Mouse (Mus musculus): ENCODE measurements at regions not wholly inside any gene's neighbourhood (a gene's known extent, or its start where the extent isn't known, plus 50 kb on each side); places are given as distances from the start of the nearest gene placed in this dataset.

DNA sequence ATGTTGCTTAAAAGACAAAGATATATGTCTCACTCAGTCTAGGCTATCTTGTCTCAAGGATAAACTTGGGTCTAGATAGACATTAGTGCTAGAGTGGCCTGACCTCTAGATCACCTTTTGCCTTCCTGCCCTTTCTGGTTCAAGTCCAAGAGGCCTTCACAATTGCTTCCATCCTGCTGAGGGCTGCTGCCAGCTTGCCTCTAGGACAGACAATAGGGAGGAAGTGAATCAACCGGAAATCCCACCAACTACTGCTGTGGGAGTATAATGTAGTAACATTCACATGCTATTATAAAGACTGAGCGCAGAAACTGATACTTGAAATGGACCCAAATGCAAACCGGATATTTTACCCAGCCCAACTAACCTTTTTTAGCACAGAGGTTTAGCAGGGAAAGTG, 239.4 kb upstream of the Epha4 start:
- dilution Hi-C loops (cut with MboI; ENCODE audit: extremely low pct_ligation_motif_present, extremely low pct_unique_long_range_greater_than_20kb, low sequenced_read_pairs) = no loop called here
- Histone ChIP-seq H3K9ac (ENCODE audit: insufficient read depth, low read depth) (no peak overlapping the region), H3K4me1 (ENCODE audit: control insufficient read depth in 1 of 2, insufficient read depth in 2 of 2) (no peaks in the 10 kb centered on the region), H3K27ac (ENCODE audit: insufficient read depth, low read depth) (no peak overlapping the region), H3K4me3 (replicated peaks in 1 of 3; ENCODE audit: low read depth in 2 of 3, low read length in 2 of 3, poor library complexity in 1 of 3) (no peak overlapping the region), H3K27me3 (replicated peaks) (no peaks in the 10 kb centered on the region), H3K9me3 (replicated peaks; ENCODE audit: low read length) (peaks cover 3% of the 10 kb centered on the region), H3K4me2 (ENCODE audit: insufficient read depth, low read depth, poor library complexity, severe bottlenecking) (no peak overlapping the region), H3K36me3 (replicated peaks in 1 of 2; ENCODE audit: control insufficient read depth in 1 of 2, insufficient read depth in 1 of 2, low read length in 1 of 2) (no peaks in the 10 kb centered on the region), H3K79me2 (replicated peaks; ENCODE audit: control insufficient read depth, extremely low read depth, insufficient read depth, poor library complexity, severe bottlenecking) (no peaks in the 10 kb centered on the region)
- in situ Hi-C loops (cut with MboI; ENCODE audit: low pct_ligation_motif_present, low pct_unique_long_range_greater_than_20kb, low sequenced_read_pairs) = no loop called here
- DNase-seq (ENCODE audit: extremely low read depth) = no peak
- TF ChIP-seq ZKSCAN1 (IDR thresholded peaks at IDR 0.05; ENCODE audit: borderline replicate concordance, low read depth, low read length) = no peak
- TF ChIP-seq USF2 (conservative IDR thresholded peaks at IDR 0.05; ENCODE audit: low read depth, low read length) = no peak

DNA sequence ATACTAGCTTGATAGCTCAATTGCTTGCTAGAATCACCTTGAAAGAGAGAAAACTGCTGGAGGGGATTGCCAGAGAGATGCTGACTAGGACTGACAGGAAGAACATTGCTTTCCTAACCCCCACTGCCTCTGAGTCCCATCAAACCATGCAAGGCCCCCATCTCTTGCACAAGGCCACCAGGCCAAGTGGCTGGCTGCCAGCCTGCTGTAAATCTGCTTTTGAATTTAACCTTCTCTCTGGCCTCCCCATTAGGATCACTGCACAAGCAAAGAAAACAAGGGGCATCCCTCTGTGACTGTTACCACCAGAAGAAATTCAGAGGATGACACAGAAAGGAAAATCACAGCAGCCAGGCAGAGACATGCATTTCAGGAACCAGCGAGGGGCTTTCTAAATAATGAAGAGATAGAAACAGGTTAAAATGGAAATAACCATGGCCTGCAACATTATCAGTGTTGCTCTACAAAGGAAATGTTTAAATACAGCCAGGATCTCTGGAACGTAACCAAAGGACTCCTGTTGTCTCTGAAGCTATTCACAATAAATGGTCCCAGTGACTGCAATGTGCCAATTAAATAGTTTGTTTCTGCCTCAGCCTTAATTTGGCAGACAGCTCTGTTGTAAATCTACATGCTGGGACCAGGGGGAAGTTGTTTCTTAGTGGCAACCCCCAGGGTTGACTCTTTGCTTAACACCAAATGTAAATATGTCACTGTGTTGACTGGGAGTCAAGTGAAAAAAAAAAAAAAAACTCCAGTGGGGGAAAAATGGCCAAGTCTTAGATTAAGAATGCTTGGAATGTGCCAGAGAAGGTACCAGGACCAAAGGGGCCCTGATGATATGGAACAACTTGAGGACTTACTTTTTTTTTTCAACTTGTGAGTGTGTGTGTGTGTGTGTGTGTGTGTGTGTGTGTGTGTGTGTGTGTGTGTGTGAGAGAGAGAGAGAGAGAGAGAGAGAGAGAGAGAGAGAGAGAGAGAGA, 233.9 kb upstream of the Epha4 start:
- no peak overlapping the region for H3K9ac ChIP-seq (ENCODE audit: insufficient read depth, low read depth)
- no peaks in the 10 kb centered on the region for H3K27me3 ChIP-seq (replicated peaks)
- no peaks in the 10 kb centered on the region for H3K79me2 ChIP-seq (replicated peaks; ENCODE audit: control insufficient read depth, extremely low read depth, insufficient read depth, poor library complexity, severe bottlenecking)
- TF ChIP-seq ETS1 (conservative IDR thresholded peaks at IDR 0.05; ENCODE audit: low read depth, low read length) = no peak
- no peak for TF ChIP-seq MXI1 (IDR thresholded peaks at IDR 0.05; ENCODE audit: low read depth, low read length)
- no peak for TF ChIP-seq ZC3H11A (IDR thresholded peaks at IDR 0.05; ENCODE audit: low read depth, low read length)
- TF ChIP-seq POLR2AphosphoS2 (IDR thresholded peaks at IDR 0.05; ENCODE audit: low read depth, low read length) = no peak
- no peak for TF ChIP-seq GABPA (IDR thresholded peaks at IDR 0.05; ENCODE audit: insufficient replicate concordance, low read depth, low read length)
- no peak for TF ChIP-seq MAFK (IDR thresholded peaks at IDR 0.05; ENCODE audit: insufficient replicate concordance, low read length)
- no peak overlapping the region for H3K27ac ChIP-seq (ENCODE audit: insufficient read depth, low read depth)
- dilution Hi-C loops (cut with MboI; ENCODE audit: extremely low pct_ligation_motif_present, extremely low pct_unique_long_range_greater_than_20kb, low sequenced_read_pairs) (no loop called here), in situ Hi-C loops (cut with MboI; ENCODE audit: low pct_ligation_motif_present, low pct_unique_long_range_greater_than_20kb, low sequenced_read_pairs) (no loop called here)
- H3K4me3 ChIP-seq (replicated peaks in 1 of 3; ENCODE audit: low read depth in 2 of 3, low read length in 2 of 3, poor library complexity in 1 of 3) = no peak overlapping the region
- DNase-seq (ENCODE audit: extremely low read depth) = no peak
- no peak overlapping the region for H3K4me2 ChIP-seq (ENCODE audit: insufficient read depth, low read depth, poor library complexity, severe bottlenecking)
- no peaks in the 10 kb centered on the region for H3K36me3 ChIP-seq (replicated peaks in 1 of 2; ENCODE audit: control insufficient read depth in 1 of 2, insufficient read depth in 1 of 2, low read length in 1 of 2)
- no peaks in the 10 kb centered on the region for H3K4me1 ChIP-seq (ENCODE audit: control insufficient read depth in 1 of 2, insufficient read depth in 2 of 2)
- no peaks in the 10 kb centered on the region for H3K9me3 ChIP-seq (replicated peaks; ENCODE audit: low read length)

DNA sequence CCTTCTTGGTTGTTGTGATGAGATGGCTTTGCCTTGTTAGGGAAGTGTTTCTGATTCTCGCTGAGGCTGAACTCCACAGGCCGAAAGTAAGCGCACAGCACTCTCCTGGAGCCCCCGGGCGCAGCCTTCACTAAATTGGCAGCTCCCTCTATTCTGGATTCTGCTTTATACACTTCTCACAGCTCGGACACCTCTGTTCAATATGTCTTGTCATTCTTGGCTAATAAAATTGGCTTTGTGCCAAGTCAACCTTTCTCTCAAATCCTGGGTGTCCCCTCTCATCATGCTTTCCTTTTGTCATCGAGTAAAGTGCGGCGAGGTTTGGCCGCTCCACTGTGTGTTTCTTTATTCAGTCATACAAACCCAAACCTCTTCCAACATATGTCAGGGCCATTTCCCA, 217.2 kb upstream of the Epha4 start:
- in situ Hi-C loops (cut with MboI; ENCODE audit: low pct_ligation_motif_present, low pct_unique_long_range_greater_than_20kb, low sequenced_read_pairs) = no loop called here
- Histone ChIP-seq H3K4me3 (replicated peaks in 1 of 3; ENCODE audit: low read depth in 2 of 3, low read length in 2 of 3, poor library complexity in 1 of 3) (no peak overlapping the region), H3K79me2 (replicated peaks; ENCODE audit: control insufficient read depth, extremely low read depth, insufficient read depth, poor library complexity, severe bottlenecking) (no peaks in the 10 kb centered on the region), H3K27ac (ENCODE audit: insufficient read depth, low read depth) (no peak overlapping the region), H3K4me2 (ENCODE audit: insufficient read depth, low read depth, poor library complexity, severe bottlenecking) (no peak overlapping the region), H3K9ac (ENCODE audit: insufficient read depth, low read depth) (no peak overlapping the region), H3K4me1 (ENCODE audit: control insufficient read depth in 1 of 2, insufficient read depth in 2 of 2) (peaks cover 0 to 8% of the 10 kb centered on the region in 2 experiments; a peak in 2 of 4 replicates), H3K9me3 (replicated peaks; ENCODE audit: low read length) (no peaks in the 10 kb centered on the region), H3K27me3 (replicated peaks) (no peaks in the 10 kb centered on the region), H3K36me3 (replicated peaks in 1 of 2; ENCODE audit: control insufficient read depth in 1 of 2, insufficient read depth in 1 of 2, low read length in 1 of 2) (no peaks in the 10 kb centered on the region)
- dilution Hi-C loops (cut with MboI; ENCODE audit: extremely low pct_ligation_motif_present, extremely low pct_unique_long_range_greater_than_20kb, low sequenced_read_pairs) = no loop called here
- TF ChIP-seq USF1 (IDR thresholded peaks at IDR 0.05; ENCODE audit: low read depth, low read length) = no peak
- TF ChIP-seq HCFC1 (IDR thresholded peaks at IDR 0.05; ENCODE audit: low read depth, low read length) = no peak
- TF ChIP-seq SMC3 (IDR thresholded peaks at IDR 0.05; ENCODE audit: low read depth, low read length) = no peak
- no peak for DNase-seq (ENCODE audit: extremely low read depth)
